Mouse (Mus musculus) heart, embryonic 14.5 days (tissue): Measurements from ENCODE around the gene Olfr303. TPM values are rescaled to one million over a fixed set of nuclear protein-coding genes. Genes with fewer than 3 reads are reported as not detected.
"Not testable (repeated sequence)": the region's sequence is repeated elsewhere in the genome, so short reads cannot be mapped to it uniquely, and the experiment has no call there.

Experiments
- ATAC-seq: fragments of 200-750 bp; cut with Nextera tagmentation; 2 replicates; pipeline ENCODE4 v1.8.0; 2017; ENCODE audit warnings: low read depth, moderate TSS enrichment; ENCODE audit not compliant: insufficient number of reproducible peaks, insufficient read depth, low FRiP score
- H3K27ac ChIP-seq, 2 experiments: fragments of 200-500 bp in 1 of 2; fragments of 300-500 bp in 1 of 2; sonication (generic) in 1 of 2; replicated peaks in 1 of 2; 2 replicates each; pipeline ENCODE4 v1.5.1; 2012 to 2014; ENCODE audit warnings: low read depth in 2 of 2, low read length in 2 of 2, control low read depth in 1 of 2, mild to moderate bottlenecking in 1 of 2, mixed read lengths in 1 of 2; ENCODE audit not compliant: control insufficient read depth in 1 of 2, insufficient read depth in 1 of 2
- H3K27me3 ChIP-seq: fragments of 300-500 bp; sonication (generic); 2 replicates; pipeline ENCODE4 v1.6.1; 2014; ENCODE audit warnings: mild to moderate bottlenecking, low read length, control low read depth; ENCODE audit not compliant: control insufficient read depth, insufficient read depth
- H3K36me3 ChIP-seq: fragments of 300-500 bp; sonication (generic); 2 replicates; pipeline ENCODE4 v1.6.1; 2014; ENCODE audit warnings: mild to moderate bottlenecking, control low read depth, low read length, mixed read lengths; ENCODE audit not compliant: control insufficient read depth, insufficient read depth
- H3K4me1 ChIP-seq, 2 experiments: fragments of 200-500 bp in 1 of 2; fragments of 300-500 bp in 1 of 2; sonication (generic) in 1 of 2; 2 replicates each; pipeline ENCODE4 v1.6.1; 2012 to 2014; ENCODE audit warnings: low read length in 2 of 2, control low read depth in 1 of 2, mixed read lengths in 1 of 2; ENCODE audit not compliant: control insufficient read depth in 2 of 2, insufficient read depth in 2 of 2
- H3K4me2 ChIP-seq: fragments of 300-500 bp; sonication (generic); 2 replicates; pipeline ENCODE4 v1.6.1; 2014; ENCODE audit warnings: mild to moderate bottlenecking, low read length
- H3K4me3 ChIP-seq, 2 experiments: fragments of 200-500 bp in 1 of 2; fragments of 300-500 bp in 1 of 2; sonication (generic) in 1 of 2; 2 replicates each; pipeline ENCODE4 v1.5.1; 2012 to 2014; ENCODE audit warnings: low read length in 2 of 2, mild to moderate bottlenecking in 2 of 2, control low read depth in 1 of 2, low read depth in 1 of 2, moderate library complexity in 1 of 2; ENCODE audit not compliant: control insufficient read depth in 1 of 2, insufficient read depth in 1 of 2
- H3K9ac ChIP-seq: fragments of 300-500 bp; sonication (generic); 2 replicates; pipeline ENCODE4 v1.6.1; 2014; ENCODE audit warnings: mild to moderate bottlenecking, low read length
- H3K9me3 ChIP-seq: fragments of 300-500 bp; sonication (generic); 2 replicates; pipeline ENCODE4 v1.6.1; 2016; ENCODE audit warnings: low read length, control low read depth; ENCODE audit not compliant: control insufficient read depth
- WGBS: fragments of 180-500 bp; shearing (Covaris S2); extraction: QIAGEN DNeasy Blood & Tissue Kit; methylation state at CpG from one replicate; pipeline ENCODE4 v1.1.7; 2014; 5-methylcytosine and 5-hydroxymethylcytosine counted together
- polyA plus RNA-seq: library from polyadenylated mRNA; unstranded; fragments of >200 nt; fragmentation: Nextera tagmentation; extraction: Ambion mirVana; gene quantifications from 2 replicates; pipeline ENCODE4 v1.2.1, GENCODE M21; 2014

Olfr303 gene
- not detected in 2 replicates for polyA plus RNA-seq

DNA sequence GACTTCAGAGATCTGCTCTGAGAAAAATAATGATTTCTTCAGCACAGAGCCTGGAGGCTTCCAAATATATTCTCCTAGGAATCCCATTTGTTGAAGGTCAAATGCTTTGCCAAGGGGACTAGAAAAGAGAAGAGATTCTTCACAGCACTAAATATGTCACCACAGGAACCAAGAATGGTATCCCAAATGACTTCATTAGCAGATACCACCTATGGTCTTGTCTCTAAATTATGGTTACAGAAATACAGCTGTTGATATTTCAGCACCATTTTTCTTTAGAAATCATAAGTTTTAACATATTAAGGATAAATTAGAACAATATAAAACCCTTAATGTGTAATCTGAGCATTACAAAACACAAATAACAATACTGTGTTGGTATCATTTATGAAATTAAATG is at the start of gene Olfr303:
TSS of gene Olfr303 (minus strand) at position 101 of the 400 bp plus-strand sequence.
- H3K4me1 ChIP-seq = no peaks in the 10 kb centered on the region
- ATAC-seq = no peak
- no peak within 1 kb of the TSS for H3K9ac ChIP-seq
- H3K4me2 ChIP-seq = no peak within 1 kb of the TSS
- H3K36me3 ChIP-seq = no peaks in the 10 kb centered on the region
- H3K27ac ChIP-seq = no peak within 1 kb of the TSS
- no peak within 1 kb of the TSS for H3K4me3 ChIP-seq
- no peaks in the 10 kb centered on the region for H3K27me3 ChIP-seq
- H3K9me3 ChIP-seq = no peaks in the 10 kb centered on the region

DNA sequence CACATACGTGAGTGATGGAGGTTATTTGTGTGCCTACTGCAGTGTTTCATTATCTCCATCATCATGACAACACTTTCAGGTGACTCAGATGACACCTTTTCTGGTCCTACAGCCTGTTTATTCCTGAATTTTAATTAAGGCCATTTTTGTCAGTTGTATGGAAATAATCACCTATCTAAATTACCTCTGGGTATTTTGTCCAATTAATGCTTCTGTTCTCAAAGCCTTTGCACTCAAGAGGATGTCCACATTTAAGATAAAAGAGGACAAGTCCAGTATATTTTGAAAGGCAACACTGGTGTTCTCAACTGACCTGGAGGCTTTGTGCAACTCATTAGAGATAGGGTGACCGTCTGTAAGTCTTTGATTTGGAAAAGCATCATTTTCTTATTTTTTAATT is 6.0 kb upstream of the Olfr303 start, which contains the start of gene Olfr301:
TSS of gene Olfr301 (plus strand) at position 301 of the 400 bp plus-strand sequence.
- H3K36me3 ChIP-seq = no peaks in the 10 kb centered on the region
- no peaks in the 10 kb centered on the region for H3K9me3 ChIP-seq
- H3K27me3 ChIP-seq = no peaks in the 10 kb centered on the region
- no peak for ATAC-seq
- H3K4me3 ChIP-seq = no peak within 1 kb of the TSS
- WGBS = 72% methylated on average over 2 of the region's 2 CpGs
- H3K4me2 ChIP-seq = no peak within 1 kb of the TSS
- no peaks in the 10 kb centered on the region for H3K4me1 ChIP-seq
- no peak within 1 kb of the TSS for H3K9ac ChIP-seq
- no peak within 1 kb of the TSS for H3K27ac ChIP-seq

DNA sequence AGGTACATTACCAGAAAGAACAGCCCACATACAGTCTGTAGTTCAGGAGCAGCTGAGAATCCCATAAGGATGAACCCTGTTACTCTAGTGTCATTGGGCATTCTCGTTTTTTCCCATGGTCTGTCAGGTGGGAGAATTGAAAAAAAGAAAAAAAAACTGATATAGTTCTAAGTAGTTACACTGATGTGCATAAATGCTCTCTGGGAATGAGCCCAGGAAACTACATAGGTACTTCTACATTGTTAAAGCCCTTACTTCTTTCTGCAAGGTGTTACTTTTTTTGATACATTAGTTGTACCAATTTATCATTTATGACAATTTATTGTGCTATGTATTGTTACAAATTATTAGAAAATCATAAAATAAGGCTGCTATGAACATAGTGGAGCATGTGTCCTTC is 11.0 kb downstream of the Olfr303 start, which contains the start of gene Olfr304:
TSS of gene Olfr304 (minus strand) at position 101 of the 400 bp plus-strand sequence.
- 50% methylated on average over 1 of the region's 1 CpGs for WGBS

DNA sequence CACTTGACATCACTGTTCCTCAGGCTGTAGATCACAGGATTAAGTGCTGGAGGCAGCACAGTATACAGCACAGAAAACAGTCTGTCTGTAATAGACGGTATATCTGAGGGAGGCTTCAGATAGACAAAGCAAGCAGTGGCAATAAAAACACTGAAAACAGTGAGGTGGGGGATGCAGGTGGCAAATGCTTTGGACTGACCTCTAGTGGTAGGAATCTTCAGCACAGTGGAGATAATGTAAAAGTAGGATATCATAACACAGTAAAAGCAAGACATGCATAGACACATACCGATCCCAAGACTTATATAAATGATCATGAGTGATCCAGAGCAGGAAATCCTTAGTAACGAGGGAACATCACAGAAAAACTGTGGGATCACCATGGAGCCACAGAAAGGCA is 11.8 kb downstream of the Olfr303 start:
- no peak overlapping the region for H3K27ac ChIP-seq
- H3K4me2 ChIP-seq = no peak overlapping the region
- no peak for ATAC-seq
- no peak overlapping the region for H3K4me3 ChIP-seq
- H3K27me3 ChIP-seq = no peaks in the 10 kb centered on the region
- WGBS = 65% methylated on average over 3 of the region's 3 CpGs
- no peaks in the 10 kb centered on the region for H3K36me3 ChIP-seq
- no peak overlapping the region for H3K9ac ChIP-seq
- no peaks in the 10 kb centered on the region for H3K4me1 ChIP-seq
- H3K9me3 ChIP-seq = no peaks in the 10 kb centered on the region

More for the DNA sequence above, 11.0 kb downstream of the Olfr303 start, which contains the start of gene Olfr304:
- Histone ChIP-seq H3K9me3 (no peaks in the 10 kb centered on the region), H3K36me3 (no peaks in the 10 kb centered on the region), H3K9ac (no peak within 1 kb of the TSS), H3K4me3 (no peak within 1 kb of the TSS), H3K4me1 (no peaks in the 10 kb centered on the region), H3K27ac (no peak within 1 kb of the TSS), H3K27me3 (no peaks in the 10 kb centered on the region), H3K4me2 (no peak within 1 kb of the TSS)
- no peak for ATAC-seq

DNA sequence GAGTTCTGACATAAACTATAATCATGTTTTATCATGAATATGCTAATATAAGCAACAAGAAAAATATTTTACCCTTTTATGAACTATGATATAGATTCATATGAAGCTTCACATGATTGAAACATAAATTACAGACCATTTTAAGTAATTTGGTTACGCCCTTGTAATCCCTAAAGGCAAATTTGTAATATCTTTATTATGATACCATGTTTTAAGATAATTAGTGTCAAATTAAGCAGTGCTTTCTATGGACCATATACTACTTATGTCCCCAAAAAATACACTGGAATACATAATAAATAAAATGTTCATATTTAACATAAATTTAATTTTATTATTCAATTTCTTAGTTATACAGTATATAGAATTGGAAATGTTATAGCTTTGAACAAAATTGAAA is 30.8 kb downstream of the Olfr303 start, which contains the start of gene Olfr305:
TSS of gene Olfr305 (minus strand) at position 101 of the 400 bp plus-strand sequence.
- no peak for ATAC-seq
- H3K27ac ChIP-seq = no peak within 1 kb of the TSS
- no peaks in the 10 kb centered on the region for H3K9me3 ChIP-seq
- no peak within 1 kb of the TSS for H3K9ac ChIP-seq
- no peak within 1 kb of the TSS for H3K4me3 ChIP-seq
- no peaks in the 10 kb centered on the region for H3K36me3 ChIP-seq
- no peaks in the 10 kb centered on the region for H3K27me3 ChIP-seq
- no peak within 1 kb of the TSS for H3K4me2 ChIP-seq
- no peaks in the 10 kb centered on the region for H3K4me1 ChIP-seq
- WGBS = 73% methylated on average over 1 of the region's 1 CpGs

DNA sequence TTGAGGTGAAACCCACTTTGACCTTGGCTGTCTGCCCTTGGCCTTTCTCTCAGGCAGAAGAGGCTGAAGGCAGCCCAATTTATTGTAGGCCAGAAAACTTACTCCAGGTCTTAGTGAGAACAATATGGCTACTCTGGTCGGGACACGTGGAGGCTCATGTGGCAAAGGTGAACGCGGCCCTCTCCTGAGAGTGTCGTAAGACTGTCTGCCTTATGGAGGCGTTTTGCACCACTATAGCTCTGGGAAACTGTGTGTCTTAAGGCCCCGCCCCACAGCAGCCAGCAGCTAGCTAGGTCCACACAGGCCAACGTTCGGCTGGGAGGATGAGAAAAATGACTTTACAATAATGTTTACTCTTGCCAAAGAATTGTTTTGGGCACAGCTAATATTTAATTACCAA is 51.3 kb downstream of the Olfr303 start:
- not testable (repeated sequence) for H3K27me3 ChIP-seq, H3K4me3 ChIP-seq, H3K27ac ChIP-seq, H3K9ac ChIP-seq, H3K4me2 ChIP-seq, H3K4me1 ChIP-seq, H3K9me3 ChIP-seq, ATAC-seq, H3K36me3 ChIP-seq
- WGBS = 90% methylated on average over 9 of the region's 9 CpGs

DNA sequence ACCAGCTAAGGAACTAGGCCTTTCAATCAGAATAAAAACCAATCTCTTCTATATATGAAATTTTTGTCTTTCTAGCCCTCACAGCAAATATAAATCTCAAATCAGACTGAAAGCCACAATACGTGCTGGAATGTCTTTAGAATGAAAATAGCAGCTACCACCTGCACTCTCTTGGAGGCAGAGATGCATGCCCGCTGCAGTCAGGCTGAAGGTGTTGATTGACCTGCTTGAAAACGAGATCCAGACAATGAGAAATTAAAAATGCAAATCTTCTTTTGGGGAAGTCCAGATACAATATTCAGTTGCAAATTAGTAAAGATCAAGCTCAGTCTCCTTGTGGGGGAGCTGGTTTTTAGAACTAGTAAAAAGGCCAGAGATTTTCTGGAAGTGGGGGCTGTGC is 53.3 kb downstream of the Olfr303 start:
- WGBS = 71% methylated on average over 3 of the region's 3 CpGs
- ATAC-seq = no peak

DNA sequence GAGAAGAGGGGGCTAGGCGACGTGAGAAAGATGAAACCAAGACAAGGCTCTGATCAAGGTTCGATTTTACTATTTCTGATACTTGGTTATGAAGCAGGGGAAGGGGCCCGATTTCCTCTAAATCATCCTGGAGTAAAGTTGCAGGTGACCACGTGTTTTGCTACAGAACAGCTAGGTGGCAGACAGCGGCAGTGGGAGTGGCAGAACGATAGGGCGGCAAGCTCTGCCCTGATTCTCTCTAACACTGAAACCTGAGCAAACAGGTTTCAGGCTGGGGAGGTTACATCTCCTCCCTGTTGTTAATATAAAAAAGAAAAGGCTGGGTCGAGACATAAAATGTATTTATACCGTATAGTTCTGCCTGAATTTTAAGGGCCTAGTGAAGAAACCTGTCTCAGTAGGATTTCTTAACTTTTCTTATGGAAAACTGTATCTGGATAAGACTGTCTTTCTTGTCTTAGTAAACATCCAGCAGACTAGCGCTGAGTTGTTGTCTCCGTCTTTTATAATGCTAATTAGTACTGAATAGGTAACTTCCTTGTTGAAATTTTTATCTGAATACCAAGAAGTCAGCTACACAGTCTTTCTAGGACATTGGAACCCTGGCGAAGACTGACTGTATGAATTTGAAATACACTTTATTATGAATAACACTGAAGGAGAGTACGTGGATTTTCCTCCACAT is 54.6 kb downstream of the Olfr303 start:
- no peaks in the 10 kb centered on the region for H3K4me1 ChIP-seq
- no peak overlapping the region for H3K9ac ChIP-seq
- H3K27me3 ChIP-seq = no peaks in the 10 kb centered on the region
- no peak overlapping the region for H3K4me3 ChIP-seq
- 70% methylated on average over 14 of the region's 14 CpGs for WGBS
- no peaks in the 10 kb centered on the region for H3K36me3 ChIP-seq
- H3K4me2 ChIP-seq = no peak overlapping the region
- no peaks in the 10 kb centered on the region for H3K9me3 ChIP-seq
- H3K27ac ChIP-seq = no peak overlapping the region
- no peak for ATAC-seq

More for the DNA sequence above, 53.3 kb downstream of the Olfr303 start:
- Histone ChIP-seq H3K36me3 (no peaks in the 10 kb centered on the region), H3K4me1 (no peaks in the 10 kb centered on the region), H3K9ac (no peak overlapping the region), H3K27ac (no peak overlapping the region), H3K4me2 (no peak overlapping the region), H3K9me3 (no peaks in the 10 kb centered on the region), H3K4me3 (no peak overlapping the region), H3K27me3 (no peaks in the 10 kb centered on the region)
